Mouse (Mus musculus) neural tube, embryonic 15.5 days (tissue): ENCODE measurements at regions not wholly inside any gene's neighbourhood (a gene's known extent, or its start where the extent isn't known, plus 50 kb on each side); places are given as distances from the start of the nearest gene placed in this dataset.

Experiments
- ATAC-seq: fragments of 200-750 bp; cut with Nextera tagmentation; 2 replicates; pipeline ENCODE4 v1.8.0; 2017; ENCODE audit warnings: mild to moderate bottlenecking, moderate TSS enrichment, moderate library complexity; ENCODE audit not compliant: low FRiP score
- H3K27ac ChIP-seq: fragments of 300-500 bp; sonication (generic); replicated peaks from 2 replicates; pipeline ENCODE4 v1.5.1; 2015; ENCODE audit warnings: mild to moderate bottlenecking, inconsistent platforms
- H3K27me3 ChIP-seq: fragments of 300-500 bp; sonication (generic); replicated peaks from 2 replicates; pipeline ENCODE4 v1.6.1; 2015; ENCODE audit warnings: inconsistent platforms
- H3K36me3 ChIP-seq: fragments of 300-500 bp; sonication (generic); 2 replicates; pipeline ENCODE4 v1.6.1; 2015; ENCODE audit warnings: inconsistent platforms
- H3K4me1 ChIP-seq: fragments of 300-500 bp; sonication (generic); 2 replicates; pipeline ENCODE4 v1.6.1; 2015; ENCODE audit warnings: inconsistent platforms
- H3K4me2 ChIP-seq: fragments of 300-500 bp; sonication (generic); 2 replicates; pipeline ENCODE4 v1.6.1; 2015; ENCODE audit warnings: inconsistent platforms, mild to moderate bottlenecking, moderate library complexity
- H3K4me3 ChIP-seq: fragments of 300-500 bp; sonication (generic); replicated peaks from 2 replicates; pipeline ENCODE4 v1.5.1; 2015; ENCODE audit warnings: mild to moderate bottlenecking, inconsistent platforms
- H3K9ac ChIP-seq: fragments of 300-500 bp; sonication (generic); replicated peaks from 2 replicates; pipeline ENCODE4 v1.6.1; 2015; ENCODE audit warnings: mild to moderate bottlenecking, inconsistent platforms
- H3K9me3 ChIP-seq: fragments of 300-500 bp; sonication (generic); replicated peaks from 2 replicates; pipeline ENCODE4 v1.6.1; 2016; ENCODE audit warnings: inconsistent platforms
- WGBS: fragments of 180-500 bp; shearing (Covaris S2); methylation state at CpG from one replicate; pipeline ENCODE4 v1.1.7; 2015; ENCODE audit warnings: mixed read lengths; 5-methylcytosine and 5-hydroxymethylcytosine counted together

DNA sequence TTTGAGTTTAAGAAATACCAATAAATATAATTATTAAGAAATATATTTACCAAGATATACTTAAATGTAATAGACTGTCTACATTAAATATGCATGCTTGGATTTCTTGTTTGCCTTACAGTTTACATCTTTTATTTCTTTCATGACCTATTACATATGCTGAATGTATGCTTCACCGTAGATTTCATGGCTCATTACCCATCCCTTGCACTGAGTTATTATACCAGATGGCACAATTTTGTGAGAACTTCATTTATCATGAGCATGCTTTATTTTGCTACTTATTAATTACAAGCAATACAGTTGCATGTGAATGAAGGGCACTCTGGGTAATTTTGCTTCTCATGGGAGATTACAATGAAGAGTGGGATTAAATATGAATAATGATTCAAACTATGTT lies 856.0 kb upstream of the Nectin3 start:
- H3K9ac ChIP-seq, result no peak overlapping the region
- no peaks in the 10 kb centered on the region for H3K4me1 ChIP-seq
- no peaks in the 10 kb centered on the region for H3K36me3 ChIP-seq
- H3K9me3 ChIP-seq, result no peaks in the 10 kb centered on the region
- no peak overlapping the region for H3K27ac ChIP-seq
- no peaks in the 10 kb centered on the region for H3K27me3 ChIP-seq
- no peak for ATAC-seq
- no peak overlapping the region for H3K4me2 ChIP-seq
- H3K4me3 ChIP-seq, result no peak overlapping the region
- 26% methylated on average over 1 of the region's 1 CpGs for WGBS

- 74% methylated on average over 1 of the region's 1 CpGs for WGBS
Observed at GRCm38 (mm10) chr16:47394398-47394797, 889.1 kb upstream of the Dppa4 start.

DNA sequence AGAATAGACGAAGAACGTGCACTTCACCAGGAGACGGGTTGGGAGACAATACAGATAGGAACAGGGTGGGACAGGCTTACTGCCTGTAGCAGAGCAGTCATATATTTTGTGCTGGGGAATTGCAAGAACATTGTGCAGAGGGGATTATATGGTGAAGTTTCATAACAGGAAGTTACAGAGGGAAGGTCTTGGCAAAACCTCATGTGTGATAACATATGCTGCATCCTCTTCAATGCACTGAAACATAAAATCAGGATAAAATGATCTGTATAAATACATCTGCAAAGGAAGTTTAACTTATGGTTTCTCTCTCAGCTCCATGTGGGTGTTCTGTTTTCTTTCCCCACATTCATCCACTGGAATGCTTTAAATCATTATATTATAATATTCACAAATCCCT lies 876.5 kb upstream of the Dppa4 start:
- no peak for ATAC-seq
- H3K9ac ChIP-seq, result no peak overlapping the region
- no peaks in the 10 kb centered on the region for H3K9me3 ChIP-seq
- no peaks in the 10 kb centered on the region for H3K36me3 ChIP-seq
- H3K4me3 ChIP-seq, result no peak overlapping the region
- no peak overlapping the region for H3K27ac ChIP-seq
- H3K4me1 ChIP-seq, result no peaks in the 10 kb centered on the region
- H3K4me2 ChIP-seq, result no peak overlapping the region
- 86% methylated on average over 3 of the region's 3 CpGs for WGBS
- no peaks in the 10 kb centered on the region for H3K27me3 ChIP-seq

More at GRCm38 (mm10) chr16:47394398-47394797, 889.1 kb upstream of the Dppa4 start:
- Histone ChIP-seq H3K27me3 (no peaks in the 10 kb centered on the region), H3K9me3 (no peaks in the 10 kb centered on the region), H3K27ac (no peak overlapping the region), H3K4me2 (no peak overlapping the region), H3K4me1 (no peaks in the 10 kb centered on the region), H3K4me3 (no peak overlapping the region), H3K36me3 (no peaks in the 10 kb centered on the region), H3K9ac (no peak overlapping the region)
- no peak for ATAC-seq

DNA sequence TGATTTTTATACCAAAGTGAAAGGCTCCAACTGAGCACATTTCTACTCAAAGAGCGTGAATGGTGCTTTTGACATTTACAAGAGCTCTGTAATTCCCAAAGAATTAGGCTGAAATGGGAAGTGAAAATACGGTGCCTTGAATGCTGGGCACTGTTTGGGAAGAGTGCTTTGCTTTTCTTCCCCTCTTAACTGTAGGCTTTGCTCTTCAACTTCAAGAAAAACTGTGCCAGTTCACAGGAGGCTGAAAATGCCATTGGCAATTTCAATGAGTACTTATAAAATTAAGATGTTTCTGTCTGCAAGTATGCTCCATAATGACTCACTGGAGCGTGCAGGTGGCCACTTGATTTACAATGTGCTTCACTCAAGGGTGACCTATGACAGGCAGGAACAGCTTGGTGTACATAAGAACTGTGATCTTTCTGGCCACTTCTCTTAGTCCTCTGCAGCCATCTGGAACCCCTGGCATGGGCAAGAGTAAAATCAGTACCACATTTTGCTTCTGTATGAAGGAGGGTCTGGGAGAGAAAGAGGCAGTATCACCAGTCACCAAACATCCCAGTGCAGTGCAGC lies 864.8 kb upstream of the Dppa4 start:
- Histone ChIP-seq H3K9me3 (no peaks in the 10 kb centered on the region), H3K9ac (no peak overlapping the region), H3K4me1 (no peaks in the 10 kb centered on the region), H3K4me2 (no peak overlapping the region), H3K36me3 (no peaks in the 10 kb centered on the region), H3K27ac (no peak overlapping the region), H3K27me3 (no peaks in the 10 kb centered on the region), H3K4me3 (no peak overlapping the region)
- 73% methylated on average over 3 of the region's 3 CpGs for WGBS
- no peak for ATAC-seq

GRCm38 (mm10) chr16:47445083-47445482 lies 838.5 kb upstream of the Dppa4 start:
- WGBS, result 96% methylated on average over 2 of the region's 2 CpGs
- no peak overlapping the region for H3K9ac ChIP-seq
- no peaks in the 10 kb centered on the region for H3K4me1 ChIP-seq
- H3K4me3 ChIP-seq, result no peak overlapping the region
- no peaks in the 10 kb centered on the region for H3K36me3 ChIP-seq
- H3K4me2 ChIP-seq, result no peak overlapping the region
- ATAC-seq, result no peak
- H3K9me3 ChIP-seq, result no peaks in the 10 kb centered on the region
- no peaks in the 10 kb centered on the region for H3K27me3 ChIP-seq
- H3K27ac ChIP-seq, result no peak overlapping the region

DNA sequence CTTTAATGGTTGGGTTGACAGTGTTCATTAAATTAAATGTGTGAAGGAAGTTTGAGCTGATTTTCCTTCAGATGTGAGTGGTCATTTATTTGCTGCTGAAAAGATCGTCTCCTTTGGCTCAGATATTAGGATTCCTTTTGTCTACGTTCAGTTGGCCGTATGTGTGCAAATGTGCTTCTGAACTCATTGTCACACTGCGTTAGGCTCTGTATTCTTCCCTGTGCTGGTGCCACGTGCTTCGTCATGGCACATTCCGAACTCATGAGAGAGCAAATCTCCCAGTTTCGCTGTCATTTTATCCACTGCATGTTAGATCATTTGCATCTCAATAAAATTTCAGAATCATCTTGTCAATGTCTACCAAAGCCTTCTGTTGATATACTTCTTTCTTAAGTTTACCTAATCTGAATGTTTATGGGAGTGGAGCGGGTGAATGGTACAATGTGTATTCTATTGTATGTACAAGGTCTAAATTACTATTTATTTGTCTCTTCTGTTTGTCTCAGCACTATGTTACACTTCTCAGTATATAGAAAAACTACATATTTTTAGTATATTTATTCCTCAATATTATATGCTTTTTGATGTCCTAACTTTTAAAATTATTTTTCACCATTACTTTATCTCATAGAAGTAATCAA lies 808.0 kb upstream of the Dppa4 start:
- 20% methylated on average over 9 of the region's 9 CpGs for WGBS
- H3K4me1 ChIP-seq, result no peaks in the 10 kb centered on the region
- H3K27ac ChIP-seq, result no peak overlapping the region
- no peak overlapping the region for H3K4me3 ChIP-seq
- peak overlapping the region; percentile 27 for H3K4me2 ChIP-seq
- no peaks in the 10 kb centered on the region for H3K27me3 ChIP-seq
- H3K9ac ChIP-seq, result no peak overlapping the region
- no peaks in the 10 kb centered on the region for H3K36me3 ChIP-seq
- ATAC-seq, result no peak
- no peaks in the 10 kb centered on the region for H3K9me3 ChIP-seq

- H3K9me3 ChIP-seq, result no peaks in the 10 kb centered on the region
- H3K9ac ChIP-seq, result no peak overlapping the region
- no peak overlapping the region for H3K27ac ChIP-seq
- no peaks in the 10 kb centered on the region for H3K36me3 ChIP-seq
- H3K4me3 ChIP-seq, result no peak overlapping the region
- no peak overlapping the region for H3K4me2 ChIP-seq
- no peaks in the 10 kb centered on the region for H3K27me3 ChIP-seq
- WGBS, result 26% methylated on average over 2 of the region's 2 CpGs
- ATAC-seq, result no peak
- no peaks in the 10 kb centered on the region for H3K4me1 ChIP-seq
Observed at GRCm38 (mm10) chr16:47482071-47482470, 801.5 kb upstream of the Dppa4 start.

DNA sequence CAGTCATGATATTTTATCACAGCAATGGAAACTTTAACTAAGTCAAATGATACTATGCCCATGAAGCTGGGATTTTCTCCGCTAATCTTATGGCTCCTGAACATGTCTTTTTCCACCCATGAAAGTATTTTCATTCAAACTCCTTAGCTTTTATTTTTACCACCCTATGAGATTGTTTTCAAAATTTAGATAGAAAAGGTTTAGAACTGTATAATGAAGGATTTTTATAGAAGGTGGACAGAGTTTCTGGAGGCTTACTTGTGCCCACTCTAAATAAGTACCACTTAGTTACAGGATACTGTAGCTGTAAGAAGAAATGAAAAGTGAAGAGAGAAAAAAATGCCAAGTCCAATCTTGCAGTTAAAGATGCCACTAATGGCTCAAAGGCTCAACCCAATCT lies 795.0 kb upstream of the Dppa4 start:
- no peak for ATAC-seq
- Histone ChIP-seq H3K9me3 (no peaks in the 10 kb centered on the region), H3K4me1 (no peaks in the 10 kb centered on the region), H3K27me3 (no peaks in the 10 kb centered on the region), H3K4me2 (no peak overlapping the region), H3K36me3 (no peaks in the 10 kb centered on the region), H3K27ac (no peak overlapping the region), H3K4me3 (no peak overlapping the region), H3K9ac (no peak overlapping the region)
- 98% methylated on average over 1 of the region's 1 CpGs for WGBS

- no peak for ATAC-seq
- no peaks in the 10 kb centered on the region for H3K36me3 ChIP-seq
- H3K4me3 ChIP-seq, result no peak overlapping the region
- H3K9ac ChIP-seq, result no peak overlapping the region
- H3K27me3 ChIP-seq, result no peaks in the 10 kb centered on the region
- H3K4me2 ChIP-seq, result no peak overlapping the region
- 79% methylated on average over 4 of the region's 4 CpGs for WGBS
- no peaks in the 10 kb centered on the region for H3K4me1 ChIP-seq
- no peaks in the 10 kb centered on the region for H3K9me3 ChIP-seq
- no peak overlapping the region for H3K27ac ChIP-seq
Observed at GRCm38 (mm10) chr16:47525857-47526256, 757.7 kb upstream of the Dppa4 start.

- no peaks in the 10 kb centered on the region for H3K27me3 ChIP-seq
- H3K36me3 ChIP-seq, result no peaks in the 10 kb centered on the region
- ATAC-seq, result no peak
- H3K4me3 ChIP-seq, result no peak overlapping the region
- no peaks in the 10 kb centered on the region for H3K9me3 ChIP-seq
- H3K4me1 ChIP-seq, result no peaks in the 10 kb centered on the region
- no peak overlapping the region for H3K27ac ChIP-seq
- 90% methylated on average over 3 of the region's 3 CpGs for WGBS
- no peak overlapping the region for H3K9ac ChIP-seq
- no peak overlapping the region for H3K4me2 ChIP-seq
Observed at GRCm38 (mm10) chr16:47526613-47527012, 756.9 kb upstream of the Dppa4 start.

DNA sequence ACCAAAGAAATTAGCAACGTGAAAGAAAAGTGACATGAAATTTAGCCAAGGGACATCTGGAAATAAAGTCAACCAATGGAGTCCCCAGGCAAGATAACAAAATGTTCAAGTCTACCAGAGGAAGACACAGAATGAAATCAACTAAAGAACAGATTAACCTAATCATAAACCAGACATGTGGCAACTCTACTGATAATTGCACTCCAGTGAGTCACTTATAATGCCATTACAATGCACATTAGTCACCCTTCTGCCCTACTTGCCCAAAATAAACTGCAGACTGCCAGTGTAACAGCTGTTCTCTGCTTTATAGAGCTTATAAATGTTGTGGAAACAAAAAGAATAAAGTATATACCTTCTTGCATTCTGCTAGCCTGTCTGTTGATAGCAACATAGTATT lies 747.0 kb upstream of the Dppa4 start:
- Histone ChIP-seq H3K9ac (no peak overlapping the region), H3K27ac (no peak overlapping the region), H3K4me1 (no peaks in the 10 kb centered on the region), H3K4me2 (no peak overlapping the region), H3K9me3 (no peaks in the 10 kb centered on the region), H3K36me3 (no peaks in the 10 kb centered on the region), H3K27me3 (no peaks in the 10 kb centered on the region), H3K4me3 (no peak overlapping the region)
- no peak for ATAC-seq
- WGBS, result 55% methylated on average over 1 of the region's 1 CpGs

GRCm38 (mm10) chr16:47551101-47551500 lies 732.4 kb upstream of the Dppa4 start:
- no peaks in the 10 kb centered on the region for H3K27me3 ChIP-seq
- no peak overlapping the region for H3K4me2 ChIP-seq
- WGBS, result 80% methylated on average over 3 of the region's 3 CpGs
- no peaks in the 10 kb centered on the region for H3K4me1 ChIP-seq
- no peak overlapping the region for H3K27ac ChIP-seq
- no peak overlapping the region for H3K4me3 ChIP-seq
- ATAC-seq, result no peak
- no peaks in the 10 kb centered on the region for H3K9me3 ChIP-seq
- H3K36me3 ChIP-seq, result no peaks in the 10 kb centered on the region
- H3K9ac ChIP-seq, result no peak overlapping the region
